ENCODE assay signal across 11 mouse cellular contexts in the genomic region with DNA sequence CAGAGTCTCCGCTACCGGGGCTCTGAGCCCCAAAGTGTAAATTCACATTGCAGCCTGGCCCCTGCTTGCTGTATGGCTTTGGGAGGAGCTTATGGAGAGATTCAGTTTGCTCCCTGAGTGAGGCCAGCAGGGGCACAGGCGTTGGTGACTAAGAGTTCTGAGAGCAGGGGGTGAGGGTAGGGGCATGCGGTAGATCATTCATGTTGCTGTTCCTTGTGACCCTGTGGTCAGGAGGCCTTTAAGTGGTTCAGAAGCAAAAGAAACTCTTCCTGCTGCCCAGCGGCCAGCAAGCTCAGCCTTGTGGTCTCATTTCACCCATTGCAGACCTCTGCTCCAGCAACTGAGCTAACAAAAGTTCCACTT. TPM values are rescaled to one million over a fixed set of nuclear protein-coding genes. Genes with fewer than 3 reads are reported as not detected.
A peak's percentile ranks its signal among the peaks of the same experiment; 100 is the strongest.
DNase-seq lines count a peak whose midpoint lies in the region; ATAC-seq and TF ChIP-seq lines count a peak whose summit lies in the region.
"Had no signal": no experiment of that assay in that cellular context is flagged by ENCODE, and none has a peak within 500 bp of the region (broad histone marks: within the 10 kb centered on the region; RNA-seq: fewer than 3 reads in every experiment).

No protein-coding gene starts in this region.

- ATAC-seq in common myeloid progenitor, adult 5-6 weeks (replicated peaks; ENCODE audit: low read depth, poor library complexity, severe bottlenecking) = peak; percentile 39
- ATAC-seq in liver, postnatal 0 days = no peak
- ATAC-seq: forebrain, embryonic 15.5 days had no signal

- no peak for TF ChIP-seq POLR2A in kidney, adult 2 months (IDR thresholded peaks at IDR 0.05; ENCODE audit: low read depth, low read length)

- H3K9me3 ChIP-seq in liver, postnatal 0 days (ENCODE audit: low read length) = no peaks in the 10 kb centered on the region
- H3K9me3 ChIP-seq: forebrain, embryonic 15.5 days; hindbrain, embryonic 13.5 days had no signal

- peak overlapping the region; percentile 92 for H3K4me2 ChIP-seq in liver, postnatal 0 days (ENCODE audit: low read depth, low read length)
- H3K4me2 ChIP-seq: forebrain, embryonic 15.5 days; hindbrain, embryonic 13.5 days had no signal

- TF ChIP-seq EP300 in liver, postnatal 0 days (IDR thresholded peaks at IDR 0.05; ENCODE audit: low read depth) = no peak

- H3K27me3 ChIP-seq in kidney, adult 2 months (replicated peaks; ENCODE audit: control insufficient read depth, insufficient read depth, low read length) = no peaks in the 10 kb centered on the region
- no peaks in the 10 kb centered on the region for H3K27me3 ChIP-seq in liver, postnatal 0 days (ENCODE audit: insufficient read depth, low read length)
- H3K27me3 ChIP-seq: forebrain, embryonic 15.5 days had no signal

- WGBS in kidney, adult 2 months = 44% methylated on average over 5 of the region's 5 CpGs
- 39% methylated on average over 5 of the region's 5 CpGs for WGBS in liver, postnatal 0 days (ENCODE audit: insufficient replicate concordance)

- H3K36me3 ChIP-seq in kidney, adult 2 months (ENCODE audit: control insufficient read depth, insufficient read depth, low read length) = no peaks in the 10 kb centered on the region
- H3K36me3 ChIP-seq in liver, postnatal 0 days (replicated peaks; ENCODE audit: insufficient read depth, low read length) = peaks cover 18% of the 10 kb centered on the region
- H3K36me3 ChIP-seq: forebrain, embryonic 15.5 days; hindbrain, embryonic 13.5 days had no signal

- TF ChIP-seq CTCF in kidney, adult 2 months (conservative IDR thresholded peaks at IDR 0.05; ENCODE audit: insufficient read depth, insufficient read length, low read depth, low read length) = no peak
- no peak for TF ChIP-seq CTCF in liver, postnatal 0 days (IDR thresholded peaks at IDR 0.05; ENCODE audit: low read depth)

- peak overlapping the region; percentile 88 for H3K27ac ChIP-seq in kidney, adult 2 months (ENCODE audit: insufficient read depth, low read depth, low read length)
- H3K27ac ChIP-seq in liver, postnatal 0 days (ENCODE audit: low read depth) = peak overlapping the region; percentile 95
- H3K27ac ChIP-seq: forebrain, embryonic 15.5 days; hindbrain, embryonic 13.5 days had no signal

- H3K4me1 ChIP-seq in kidney, adult 2 months (ENCODE audit: control insufficient read depth, insufficient read depth, low read length) = peaks cover 44% of the 10 kb centered on the region
- H3K4me1 ChIP-seq in liver, postnatal 0 days (ENCODE audit: insufficient read depth) = peaks cover 71% of the 10 kb centered on the region

- no peak for DNase-seq in kidney, adult 2 months
- DNase-seq in kidney, adult 9 months = no peak
- DNase-seq in NIH3T3 (ENCODE audit: low read depth) = peak; percentile 25
- no peak for DNase-seq in liver, postnatal 0 days
- DNase-seq in gastrocnemius, postnatal 4 days (ENCODE audit: low spot score in 2 of 2) = no peak
- no peak for DNase-seq in thymus, postnatal 10 days (ENCODE audit: low spot score in 2 of 2)
- DNase-seq: lung, adult 18-20 months; midbrain, embryonic 14.5 days had no signal

- no peak overlapping the region for H3K4me3 ChIP-seq in kidney, adult 2 months (ENCODE audit: insufficient read depth, low read depth, low read length)
- H3K4me3 ChIP-seq in liver, postnatal 0 days (ENCODE audit: low read depth, low read length) = no peak overlapping the region
- H3K4me3 ChIP-seq: forebrain, embryonic 15.5 days; hindbrain, embryonic 13.5 days had no signal

- peak overlapping the region; percentile 12 for H3K9ac ChIP-seq in liver, postnatal 0 days (replicated peaks)
- H3K9ac ChIP-seq: forebrain, embryonic 15.5 days; hindbrain, embryonic 13.5 days had no signal

RNA-seq across cellular contexts. Expression of gene Ninj1, which starts 4.4 kb away (rescaled TPM):
- 735 and 1,000 TPM in 2 replicates for polyA plus RNA-seq in kidney, adult 2 months (2012; rRNA removed)
- 29.3 and 42.7 TPM in 2 replicates for total RNA-seq in common myeloid progenitor, adult 5-6 weeks (2017)
- 106 and 118 TPM in 2 replicates for polyA plus RNA-seq in liver, postnatal 0 days (2015; fragmentation: Nextera tagmentation; extraction: Ambion mirVana)
- 10 to 100 TPM; 23.7 to 26.1 TPM for total RNA-seq in gastrocnemius, postnatal 4 days (2021)

RNA-seq across cellular contexts. Expression of gene Card19, which starts 24.2 kb away (rescaled TPM):
- polyA plus RNA-seq in kidney, adult 2 months (2012; rRNA removed) = 108 and 124 TPM in 2 replicates
- total RNA-seq in common myeloid progenitor, adult 5-6 weeks (2017) = 11.0 and 19.1 TPM in 2 replicates
- 31.8 and 32.3 TPM in 2 replicates for polyA plus RNA-seq in liver, postnatal 0 days (2015; fragmentation: Nextera tagmentation; extraction: Ambion mirVana)
- 10 to 100 TPM; 54.5 to 62.9 TPM for total RNA-seq in gastrocnemius, postnatal 4 days (2021)

RNA-seq across cellular contexts. Expression of gene Wnk2, which starts 43.8 kb away (rescaled TPM):
- 2.3 and 2.7 TPM in 2 replicates for polyA plus RNA-seq in kidney, adult 2 months (2012; rRNA removed)
- not detected in 2 replicates for total RNA-seq in common myeloid progenitor, adult 5-6 weeks (2017)
- 0.13 and 0.15 TPM in 2 replicates for polyA plus RNA-seq in liver, postnatal 0 days (2015; fragmentation: Nextera tagmentation; extraction: Ambion mirVana)
- 10 to 100 TPM; 53.8 to 57.2 TPM for total RNA-seq in gastrocnemius, postnatal 4 days (2021)

RNA-seq across cellular contexts. Expression of gene Susd3, which starts 56.9 kb away (rescaled TPM):
- 50.1 and 62.3 TPM in 2 replicates for polyA plus RNA-seq in kidney, adult 2 months (2012; rRNA removed)
- 1.4 and 4.2 TPM in 2 replicates for total RNA-seq in common myeloid progenitor, adult 5-6 weeks (2017)
- 2.5 and 2.9 TPM in 2 replicates for polyA plus RNA-seq in liver, postnatal 0 days (2015; fragmentation: Nextera tagmentation; extraction: Ambion mirVana)
- 1 to 10 TPM in 1 of 2 experiments, under 1 TPM in 1; 0.61 to 1.5 TPM for total RNA-seq in gastrocnemius, postnatal 4 days (2021)

Comparison
In these comparisons a context has a peak if more than half of its experiments do, and no peak if none do; other contexts are left out.
1. RNA of gene Wnk2, which starts 43.8 kb away (total RNA-seq): 53.8 to 57.2 TPM in gastrocnemius, postnatal 4 days; not detected in common myeloid progenitor, adult 5-6 weeks; every median in the first group is over 10 times any median in the second.